Mouse (Mus musculus): ENCODE measurements around the gene 1700018F24Rik.
"Not testable (repeated sequence)": the region's sequence is repeated elsewhere in the genome, so short reads cannot be mapped to it uniquely, and the experiment has no call there.

DNA sequence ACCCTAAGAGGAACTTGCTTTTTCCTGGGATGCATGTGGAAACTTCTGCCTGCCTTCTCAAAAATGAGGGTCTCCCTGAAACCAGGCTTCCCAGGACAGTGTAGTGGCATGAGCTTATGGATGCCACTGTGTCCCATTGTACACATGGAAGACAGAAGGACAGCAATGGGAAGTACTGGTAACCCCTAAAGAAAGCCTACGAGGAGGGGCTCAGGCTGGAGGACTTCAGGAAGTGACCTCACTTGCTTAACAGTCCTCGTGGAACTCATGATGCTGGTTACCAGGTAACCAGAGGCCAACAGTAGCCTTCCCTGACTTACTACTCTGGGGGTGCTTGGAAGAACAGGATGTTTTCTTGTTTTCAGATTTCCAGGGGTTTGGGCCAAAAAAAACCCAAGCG is at the start of gene 1700018F24Rik:
- TF ChIP-seq GATA1 (IDR thresholded peaks at IDR 0.05; ENCODE audit: borderline replicate concordance, low read length); FLI1 (IDR thresholded peaks at IDR 0.05; ENCODE audit: low read length): not testable (repeated sequence)

Data from megakaryocyte, embryonic 14.5 days (primary cell).